Mouse (Mus musculus) cortical plate, adult 2 months (tissue): ENCODE measurements around the gene Mtnr1a. TPM values are rescaled to one million over a fixed set of nuclear protein-coding genes. Genes with fewer than 3 reads are reported as not detected.
"Not testable (repeated sequence)": the region's sequence is repeated elsewhere in the genome, so short reads cannot be mapped to it uniquely, and the experiment has no call there.

Experiments
- H3K27ac ChIP-seq: fragments of 200-500 bp; 2 replicates; pipeline ENCODE4 v1.5.1; 2012; ENCODE audit warnings: low read length, control low read depth, inconsistent platforms; ENCODE audit not compliant: insufficient read depth
- H3K4me1 ChIP-seq: fragments of 200-500 bp; 2 replicates; pipeline ENCODE4 v1.6.1; 2011; ENCODE audit warnings: low read length; ENCODE audit not compliant: control insufficient read depth, insufficient read depth
- H3K4me3 ChIP-seq: fragments of 200-500 bp; 2 replicates; pipeline ENCODE4 v1.5.1; 2011; ENCODE audit warnings: mild to moderate bottlenecking, low read length, control low read depth; ENCODE audit not compliant: insufficient read depth
- CTCF ChIP-seq: fragments of 200-500 bp; IDR thresholded peaks from 2 replicates; pipeline ENCODE4 v1.5.1; 2011; ENCODE audit warnings: mild to moderate bottlenecking, control low read depth, low read length; ENCODE audit not compliant: insufficient read depth; ENCODE audit errors: extremely low read depth
- POLR2A ChIP-seq: fragments of 200-500 bp; IDR thresholded peaks from 2 replicates; pipeline ENCODE4 v1.6.1; 2011; ENCODE audit warnings: mild to moderate bottlenecking, low read length, control low read depth; ENCODE audit not compliant: insufficient read depth; ENCODE audit errors: extremely low read depth
- polyA plus RNA-seq: library from polyadenylated mRNA; depleted of rRNA; stranded (reverse); fragments of >200 nt; gene quantifications from 2 replicates; pipeline ENCODE4 v1.2.3, GENCODE M21; 2012

Mtnr1a gene
- polyA plus RNA-seq, 1 experiment: not detected

DNA sequence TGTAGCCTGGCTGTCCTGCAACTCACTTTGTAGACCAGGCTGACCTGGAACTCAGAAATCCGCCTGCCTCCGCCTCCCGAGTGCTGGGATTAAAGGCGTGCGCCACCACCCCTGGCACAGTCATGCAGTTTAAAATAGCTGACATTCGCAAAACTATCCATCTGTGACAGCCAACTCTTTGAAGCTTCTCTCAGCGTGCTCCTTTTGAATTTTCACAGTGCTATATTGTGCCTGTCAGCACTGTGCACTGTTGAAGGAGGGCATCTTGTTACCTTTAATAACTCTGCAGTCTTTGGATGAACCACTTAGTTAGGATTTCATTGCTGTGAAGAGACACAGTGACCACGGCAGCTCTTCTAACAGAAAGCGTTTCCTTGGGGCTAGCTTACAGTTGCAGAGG lies 16.3 kb upstream of the Mtnr1a start:
- Histone ChIP-seq H3K4me3 (no peak overlapping the region), H3K27ac (no peak overlapping the region), H3K4me1 (peaks cover 3% of the 10 kb centered on the region; the same call in 1 of the 2 replicates)
- TF ChIP-seq POLR2A (no peak), CTCF (no peak)

DNA sequence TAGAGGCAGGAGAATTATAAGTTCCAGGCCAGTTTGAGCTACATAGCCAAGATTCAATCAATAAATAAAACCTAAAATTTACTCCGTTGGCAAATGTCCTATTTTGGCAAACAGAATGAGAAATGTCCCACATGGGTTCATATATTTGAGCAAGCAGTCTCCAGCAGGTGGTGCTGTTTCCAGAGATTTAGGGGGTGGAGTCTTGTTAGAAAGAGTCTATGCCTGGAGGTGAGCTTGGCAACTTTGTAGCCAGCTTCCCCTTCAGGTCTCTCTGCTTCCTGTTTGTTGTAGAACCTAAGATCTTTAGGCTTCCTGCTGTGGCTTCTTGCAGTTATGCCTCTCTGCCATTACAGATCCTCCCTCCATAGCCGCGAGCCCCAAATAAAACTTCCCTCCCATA lies 13.4 kb upstream of the Mtnr1a start:
- Histone ChIP-seq H3K4me3 (no peak overlapping the region), H3K4me1 (peaks cover 3% of the 10 kb centered on the region; the same call in 1 of the 2 replicates)
- TF ChIP-seq CTCF: no peak
- no peak for TF ChIP-seq POLR2A

GRCm38 (mm10) chr8:45056810-45057209 lies 12.1 kb upstream of the Mtnr1a start:
- no peak overlapping the region for H3K27ac ChIP-seq
- H3K4me3 ChIP-seq: no peak overlapping the region
- H3K4me1 ChIP-seq: peaks cover 3% of the 10 kb centered on the region; the same call in 1 of the 2 replicates
- TF ChIP-seq POLR2A (no peak), CTCF (no peak)

More for the DNA sequence above, 13.4 kb upstream of the Mtnr1a start:
- H3K27ac ChIP-seq: no peak overlapping the region

GRCm38 (mm10) chr8:45060083-45060482 lies 8.9 kb upstream of the Mtnr1a start:
- Histone ChIP-seq H3K27ac (no peak overlapping the region), H3K4me3 (no peak overlapping the region)
- TF ChIP-seq POLR2A: no peak
- no peak for TF ChIP-seq CTCF

GRCm38 (mm10) chr8:45062311-45062710 lies 6.6 kb upstream of the Mtnr1a start:
- TF ChIP-seq CTCF: no peak

More at GRCm38 (mm10) chr8:45060083-45060482, 8.9 kb upstream of the Mtnr1a start:
- no peaks in the 10 kb centered on the region for H3K4me1 ChIP-seq

DNA sequence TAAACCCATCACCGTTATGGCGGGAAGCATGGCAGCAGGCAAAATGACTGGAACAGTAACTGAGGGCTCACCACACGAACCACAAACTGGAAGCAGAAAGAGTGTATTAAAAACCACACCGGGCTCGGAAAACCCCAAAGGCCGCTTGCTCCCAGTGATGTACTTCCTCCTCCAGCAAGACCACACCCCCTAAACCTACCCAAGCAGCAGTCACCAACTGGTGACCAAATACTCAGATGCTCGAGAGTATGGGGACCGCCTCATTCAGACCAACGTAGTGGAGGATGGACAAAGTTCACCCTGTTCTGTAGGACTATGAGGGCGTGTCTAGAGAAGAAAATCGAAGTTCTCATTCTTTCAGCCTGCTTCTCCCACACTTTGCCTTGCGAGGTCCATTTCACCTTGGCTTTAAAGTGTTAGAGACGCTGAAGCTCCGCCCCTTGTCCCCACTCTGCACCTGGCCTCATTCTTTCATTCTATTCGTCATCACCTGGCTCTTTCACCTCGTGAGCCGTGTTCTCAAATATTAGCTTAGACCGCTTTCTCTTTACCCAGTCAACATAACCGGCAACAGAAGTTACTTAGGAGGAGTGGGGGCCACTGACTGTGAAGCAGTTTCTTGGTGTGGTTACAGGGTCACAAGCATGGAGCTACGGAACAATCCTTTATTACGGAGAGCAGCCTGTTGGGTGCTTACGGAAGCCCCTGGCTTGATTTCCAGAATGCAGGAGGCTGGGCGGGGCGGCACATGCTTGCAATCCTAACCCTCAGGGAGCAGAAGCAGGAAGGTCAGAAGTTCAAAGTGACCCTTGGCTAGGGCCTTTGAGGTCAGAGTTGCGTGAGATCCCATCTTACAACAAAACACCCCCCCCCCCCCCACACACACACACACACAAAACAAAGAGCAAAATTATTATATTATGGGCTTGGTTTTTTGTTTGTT lies 5.7 kb upstream of the Mtnr1a start:
- Histone ChIP-seq H3K4me3 (no peak overlapping the region), H3K4me1 (no peaks in the 10 kb centered on the region), H3K27ac (no peak overlapping the region)
- TF ChIP-seq CTCF: no peak
- no peak for TF ChIP-seq POLR2A

More at GRCm38 (mm10) chr8:45062311-45062710, 6.6 kb upstream of the Mtnr1a start:
- Histone ChIP-seq H3K4me1 (no peaks in the 10 kb centered on the region), H3K4me3 (no peak overlapping the region), H3K27ac (no peak overlapping the region)

- Histone ChIP-seq H3K4me3 (no peak overlapping the region), H3K27ac (no peak overlapping the region), H3K4me1 (no peaks in the 10 kb centered on the region)
- TF ChIP-seq CTCF: no peak
- TF ChIP-seq POLR2A: no peak
Measured at GRCm38 (mm10) chr8:45064197-45064869, 4.6 kb upstream of the Mtnr1a start.

DNA sequence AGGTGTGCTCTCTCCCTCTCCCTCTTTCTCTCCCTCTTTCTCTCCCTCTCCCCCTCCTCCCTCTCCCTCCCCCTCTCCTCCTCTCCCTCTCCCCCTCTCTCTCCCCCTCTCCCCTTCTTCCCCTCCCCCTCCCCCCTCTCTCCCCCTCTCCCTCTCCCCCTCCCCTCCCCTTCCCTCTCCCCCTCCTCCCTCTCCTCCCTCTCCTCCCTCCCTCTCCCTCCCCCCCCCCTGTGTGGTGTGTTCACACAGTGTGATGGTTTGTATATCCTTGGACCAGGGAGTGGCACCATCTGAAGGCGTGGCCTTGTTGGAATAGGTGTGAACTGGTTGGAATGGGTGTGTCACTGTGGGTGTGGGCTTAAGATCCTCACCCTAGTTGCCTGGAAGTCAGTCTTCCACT lies 3.5 kb upstream of the Mtnr1a start:
- H3K27ac ChIP-seq, H3K4me1 ChIP-seq, H3K4me3 ChIP-seq: not testable (repeated sequence)

DNA sequence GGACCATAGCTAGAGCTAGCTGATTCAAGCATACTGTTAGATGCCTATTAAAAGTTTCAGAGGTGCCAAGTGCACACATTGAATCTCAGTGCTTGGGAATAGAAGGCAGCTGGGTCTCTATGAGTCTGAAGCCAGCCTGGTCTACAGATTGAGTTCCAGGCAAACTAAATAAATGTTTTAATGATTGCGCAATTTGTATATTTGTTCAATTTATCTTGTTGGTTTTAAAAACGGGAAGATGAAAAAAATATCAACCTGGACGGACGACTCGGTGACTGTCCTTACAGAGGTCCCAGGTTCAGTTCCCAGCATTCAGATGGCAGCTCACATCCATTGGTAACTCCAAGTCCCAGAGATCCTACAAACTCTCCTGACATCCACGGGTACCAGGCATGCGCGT lies 2.0 kb downstream of the Mtnr1a start:
- TF ChIP-seq POLR2A (no peak), CTCF (no peak)
- H3K27ac ChIP-seq: no peak overlapping the region
- H3K4me1 ChIP-seq: no peaks in the 10 kb centered on the region
- no peak overlapping the region for H3K4me3 ChIP-seq

- Histone ChIP-seq H3K27ac (no peak overlapping the region), H3K4me1 (no peaks in the 10 kb centered on the region), H3K4me3 (no peak overlapping the region)
- TF ChIP-seq CTCF (no peak), POLR2A (no peak)
Measured at GRCm38 (mm10) chr8:45080850-45081249, 11.9 kb downstream of the Mtnr1a start.
